Mouse (Mus musculus) midbrain, embryonic 13.5 days (tissue): Measurements from ENCODE around the gene Gm20605. TPM values are rescaled to one million over a fixed set of nuclear protein-coding genes. Genes with fewer than 3 reads are reported as not detected.

Experiments used
- ATAC-seq: fragments of 200-750 bp; cut with Nextera tagmentation; 2 replicates; pipeline ENCODE4 v1.8.0; 2017; ENCODE audit warnings: mild to moderate bottlenecking, moderate TSS enrichment, moderate library complexity
- H3K27ac ChIP-seq: fragments of 300-500 bp; sonication (generic); 2 replicates; pipeline ENCODE4 v1.5.1; 2015; ENCODE audit warnings: inconsistent platforms, mild to moderate bottlenecking, moderate library complexity
- H3K27me3 ChIP-seq: fragments of 300-500 bp; sonication (generic); 2 replicates; pipeline ENCODE4 v1.6.1; 2015; ENCODE audit warnings: mild to moderate bottlenecking, inconsistent platforms
- H3K36me3 ChIP-seq: fragments of 300-500 bp; sonication (generic); 2 replicates; pipeline ENCODE4 v1.6.1; 2015; ENCODE audit warnings: mild to moderate bottlenecking, inconsistent platforms
- H3K4me1 ChIP-seq: fragments of 300-500 bp; sonication (generic); replicated peaks from 2 replicates; pipeline ENCODE4 v1.6.1; 2015; ENCODE audit warnings: inconsistent platforms
- H3K4me2 ChIP-seq: fragments of 300-500 bp; sonication (generic); replicated peaks from 2 replicates; pipeline ENCODE4 v1.6.1; 2015; ENCODE audit warnings: moderate library complexity, mild to moderate bottlenecking, inconsistent platforms
- H3K4me3 ChIP-seq: fragments of 300-500 bp; sonication (generic); replicated peaks from 2 replicates; pipeline ENCODE4 v1.5.1; 2015; ENCODE audit warnings: mild to moderate bottlenecking, inconsistent platforms
- H3K9ac ChIP-seq: fragments of 300-500 bp; sonication (generic); replicated peaks from 2 replicates; pipeline ENCODE4 v1.6.1; 2015; ENCODE audit warnings: mild to moderate bottlenecking, inconsistent platforms
- H3K9me3 ChIP-seq: fragments of 300-500 bp; sonication (generic); 2 replicates; pipeline ENCODE4 v1.6.1; 2016; ENCODE audit warnings: mild to moderate bottlenecking, inconsistent platforms
- WGBS: fragments of 180-500 bp; shearing (Covaris S2); methylation state at CpG from one replicate; pipeline ENCODE4 v1.1.7; 2015; 5-methylcytosine and 5-hydroxymethylcytosine counted together
- polyA plus RNA-seq: library from polyadenylated mRNA; unstranded; fragments of >200 nt; fragmentation: Nextera tagmentation; extraction: Ambion mirVana; gene quantifications from 2 replicates; pipeline ENCODE4 v1.2.1, GENCODE M21; 2015

Gm20605 gene
- polyA plus RNA-seq, 1 experiment from 2014 or later = 9.2 TPM

- Histone ChIP-seq H3K9me3 (no peaks in the 10 kb centered on the region), H3K9ac (no peak overlapping the region), H3K36me3 (peaks cover 72% of the 10 kb centered on the region), H3K4me3 (no peak overlapping the region), H3K4me1 (no peaks in the 10 kb centered on the region), H3K27me3 (no peaks in the 10 kb centered on the region), H3K4me2 (no peak overlapping the region), H3K27ac (no peak overlapping the region)
- no peak for ATAC-seq
- WGBS = 92% methylated on average over 6 of the region's 6 CpGs
These were observed 31.2 kb downstream of the Gm20605 start for GRCm38 (mm10) chr5:137660064-137660688.

GRCm38 (mm10) chr5:137663057-137663456 lies 34.1 kb downstream of the Gm20605 start:
- Histone ChIP-seq H3K4me2 (no peak overlapping the region), H3K4me3 (no peak overlapping the region), H3K27me3 (no peaks in the 10 kb centered on the region), H3K9me3 (no peaks in the 10 kb centered on the region), H3K9ac (no peak overlapping the region), H3K4me1 (no peaks in the 10 kb centered on the region), H3K36me3 (peaks cover 85% of the 10 kb centered on the region), H3K27ac (no peak overlapping the region)
- WGBS = 83% methylated on average over 9 of the region's 9 CpGs
- no peak for ATAC-seq

DNA sequence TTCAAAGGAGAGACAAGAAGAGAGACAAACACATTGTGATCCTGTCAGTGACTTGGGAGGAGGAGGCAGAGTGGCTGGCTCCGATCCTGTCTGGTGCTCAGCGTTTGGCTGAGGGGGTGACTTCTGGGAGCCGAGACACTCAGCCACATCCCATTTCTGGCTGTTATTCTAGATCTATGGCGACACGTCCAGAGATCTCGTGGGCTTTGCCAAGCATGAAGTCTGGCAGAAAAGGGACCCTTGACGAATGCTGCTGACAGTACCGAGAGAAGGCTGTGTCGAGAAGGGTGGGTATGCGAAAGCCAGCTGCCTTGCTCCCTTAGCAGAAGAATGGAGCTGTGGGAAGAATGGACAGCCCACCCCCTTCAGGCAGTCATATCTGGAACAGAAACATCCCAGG lies 40.0 kb downstream of the Gm20605 start:
- WGBS = 76% methylated on average over 10 of the region's 10 CpGs
- no peak for ATAC-seq
- no peaks in the 10 kb centered on the region for H3K27me3 ChIP-seq
- no peaks in the 10 kb centered on the region for H3K9me3 ChIP-seq
- H3K9ac ChIP-seq = no peak overlapping the region
- no peak overlapping the region for H3K4me2 ChIP-seq
- peaks cover 32% of the 10 kb centered on the region for H3K36me3 ChIP-seq
- H3K27ac ChIP-seq = peak overlapping the region; percentile 25; the same call in 1 of the 2 replicates
- H3K4me1 ChIP-seq = peaks cover 15% of the 10 kb centered on the region
- H3K4me3 ChIP-seq = no peak overlapping the region

DNA sequence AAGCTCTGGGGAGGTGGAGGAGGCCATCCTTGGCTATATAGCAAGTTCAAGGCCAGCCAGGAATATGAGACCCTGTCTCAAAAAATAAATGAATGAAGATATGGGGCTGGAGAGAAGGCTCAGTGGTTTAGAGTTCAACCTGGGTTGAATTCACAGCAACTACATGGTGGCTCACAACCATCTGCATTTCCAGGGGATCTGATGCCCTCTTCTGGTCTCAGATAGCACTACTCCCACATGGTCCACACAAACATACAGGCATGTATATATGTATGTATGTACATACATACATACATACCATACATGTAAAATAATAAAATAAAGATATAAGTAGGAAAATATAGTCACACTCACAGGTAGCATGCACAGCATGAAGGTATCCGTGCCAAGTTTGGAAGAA lies 41.3 kb downstream of the Gm20605 start:
- 94% methylated on average over 1 of the region's 1 CpGs for WGBS
- no peak for ATAC-seq

GRCm38 (mm10) chr5:137671443-137672240 lies 42.7 kb downstream of the Gm20605 start:
- Histone ChIP-seq H3K36me3 (peaks cover 10% of the 10 kb centered on the region), H3K4me3 (no peak overlapping the region), H3K9me3 (no peaks in the 10 kb centered on the region), H3K27me3 (no peaks in the 10 kb centered on the region), H3K27ac (0 out of 2 replicates have a peak overlapping the region, but pooled peaks have one; percentile 25), H3K9ac (peak overlapping the region; percentile 45; the same call in 1 of the 2 replicates), H3K4me1 (peaks cover 15% of the 10 kb centered on the region), H3K4me2 (no peak overlapping the region)
- ATAC-seq = peak; percentile 30; the same call in 1 of the 2 replicates
- 56% methylated on average over 9 of the region's 9 CpGs for WGBS

More for the DNA sequence above, 41.3 kb downstream of the Gm20605 start:
- Histone ChIP-seq H3K9me3 (no peaks in the 10 kb centered on the region), H3K36me3 (peaks cover 21% of the 10 kb centered on the region), H3K4me2 (no peak overlapping the region), H3K4me1 (peaks cover 15% of the 10 kb centered on the region), H3K9ac (no peak overlapping the region), H3K4me3 (no peak overlapping the region), H3K27ac (no peak overlapping the region), H3K27me3 (no peaks in the 10 kb centered on the region)

GRCm38 (mm10) chr5:137672361-137672760 lies 43.4 kb downstream of the Gm20605 start:
- H3K4me1 ChIP-seq = peaks cover 15% of the 10 kb centered on the region
- no peak overlapping the region for H3K9ac ChIP-seq
- H3K4me3 ChIP-seq = no peak overlapping the region
- 87% methylated on average over 5 of the region's 5 CpGs for WGBS
- no peak for ATAC-seq
- peaks cover 3% of the 10 kb centered on the region; the same call in 1 of the 2 replicates for H3K36me3 ChIP-seq
- H3K9me3 ChIP-seq = no peaks in the 10 kb centered on the region
- no peak overlapping the region for H3K27ac ChIP-seq
- H3K4me2 ChIP-seq = no peak overlapping the region
- no peaks in the 10 kb centered on the region for H3K27me3 ChIP-seq

GRCm38 (mm10) chr5:137673015-137673414 lies 44.0 kb downstream of the Gm20605 start:
- H3K27ac ChIP-seq = no peak overlapping the region
- no peak overlapping the region for H3K4me3 ChIP-seq
- no peaks in the 10 kb centered on the region for H3K27me3 ChIP-seq
- H3K9ac ChIP-seq = no peak overlapping the region
- H3K4me1 ChIP-seq = peaks cover 15% of the 10 kb centered on the region
- WGBS = 92% methylated on average over 6 of the region's 6 CpGs
- H3K9me3 ChIP-seq = no peaks in the 10 kb centered on the region
- no peak for ATAC-seq
- H3K36me3 ChIP-seq = no peaks in the 10 kb centered on the region
- no peak overlapping the region for H3K4me2 ChIP-seq

DNA sequence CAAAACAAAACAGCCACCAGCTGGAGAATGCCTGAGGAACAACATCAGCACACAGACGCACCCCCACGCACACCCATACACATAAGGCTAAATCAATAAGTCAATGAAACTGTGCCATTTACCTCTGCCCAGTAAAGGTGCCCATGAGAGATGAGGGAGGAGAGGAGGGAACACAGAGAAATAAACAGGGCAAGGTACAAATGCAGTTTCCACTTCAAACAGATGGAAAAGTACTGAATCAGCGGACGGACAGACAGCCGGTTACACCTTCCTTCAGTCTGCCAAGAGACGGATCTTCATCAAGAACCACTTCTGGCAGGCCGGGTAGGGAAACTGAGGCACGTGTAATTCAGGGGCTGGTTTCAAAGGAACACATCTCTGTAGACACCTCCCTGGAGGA lies 45.8 kb downstream of the Gm20605 start:
- no peak overlapping the region for H3K4me2 ChIP-seq
- H3K27me3 ChIP-seq = no peaks in the 10 kb centered on the region
- 94% methylated on average over 8 of the region's 8 CpGs for WGBS
- no peak for ATAC-seq
- H3K9me3 ChIP-seq = no peaks in the 10 kb centered on the region
- H3K4me1 ChIP-seq = peaks cover 12% of the 10 kb centered on the region
- H3K27ac ChIP-seq = no peak overlapping the region
- no peaks in the 10 kb centered on the region for H3K36me3 ChIP-seq
- no peak overlapping the region for H3K4me3 ChIP-seq
- H3K9ac ChIP-seq = no peak overlapping the region

DNA sequence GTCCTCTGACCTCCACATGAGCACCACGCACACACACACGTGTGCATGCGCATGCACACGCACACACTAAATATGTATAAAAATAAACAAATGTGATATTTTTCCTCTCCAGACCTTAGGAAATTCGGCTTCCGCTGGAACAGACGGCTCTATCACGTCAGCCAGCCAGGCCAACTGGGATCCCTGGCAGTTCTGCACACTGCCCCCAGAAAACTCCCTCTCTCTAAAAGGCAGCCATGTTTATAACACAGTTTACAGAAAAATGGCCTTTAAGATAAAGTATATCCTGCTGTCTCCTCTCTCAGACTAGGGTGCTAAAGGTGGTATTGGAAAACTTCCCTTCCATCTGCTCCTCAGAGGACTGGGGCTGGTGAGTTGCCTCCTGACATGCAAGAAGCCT lies 48.9 kb downstream of the Gm20605 start:
- H3K27me3 ChIP-seq = no peaks in the 10 kb centered on the region
- H3K9me3 ChIP-seq = no peaks in the 10 kb centered on the region
- 0 out of 2 replicates have a peak, but pooled peaks cover 8% of the 10 kb centered on the region for H3K36me3 ChIP-seq
- ATAC-seq = no peak
- no peak overlapping the region for H3K4me3 ChIP-seq
- no peak overlapping the region for H3K4me2 ChIP-seq
- WGBS = 94% methylated on average over 8 of the region's 8 CpGs
- no peak overlapping the region for H3K27ac ChIP-seq
- H3K4me1 ChIP-seq = peaks cover 9% of the 10 kb centered on the region
- no peak overlapping the region for H3K9ac ChIP-seq

- 83% methylated on average over 3 of the region's 3 CpGs for WGBS
- H3K9ac ChIP-seq = no peak overlapping the region
- peaks cover 18% of the 10 kb centered on the region for H3K4me1 ChIP-seq
- no peak for ATAC-seq
- no peak overlapping the region for H3K27ac ChIP-seq
- H3K36me3 ChIP-seq = 0 out of 2 replicates have a peak, but pooled peaks cover 8% of the 10 kb centered on the region
- no peaks in the 10 kb centered on the region for H3K9me3 ChIP-seq
- no peak overlapping the region for H3K4me2 ChIP-seq
- H3K27me3 ChIP-seq = no peaks in the 10 kb centered on the region
- no peak overlapping the region for H3K4me3 ChIP-seq
These were observed 49.8 kb downstream of the Gm20605 start for GRCm38 (mm10) chr5:137678736-137679135.

GRCm38 (mm10) chr5:137679726-137680125 lies 50.8 kb downstream of the Gm20605 start:
- H3K36me3 ChIP-seq = 0 out of 2 replicates have a peak, but pooled peaks cover 8% of the 10 kb centered on the region
- peaks cover 20% of the 10 kb centered on the region for H3K4me1 ChIP-seq
- no peak overlapping the region for H3K4me2 ChIP-seq
- 85% methylated on average over 4 of the region's 4 CpGs for WGBS
- no peak overlapping the region for H3K4me3 ChIP-seq
- H3K9ac ChIP-seq = no peak overlapping the region
- no peak overlapping the region for H3K27ac ChIP-seq
- no peaks in the 10 kb centered on the region for H3K9me3 ChIP-seq
- ATAC-seq = no peak
- H3K27me3 ChIP-seq = no peaks in the 10 kb centered on the region

GRCm38 (mm10) chr5:137682526-137682925 lies 53.6 kb downstream of the Gm20605 start:
- peaks cover 4% of the 10 kb centered on the region; the same call in 1 of the 2 replicates for H3K27me3 ChIP-seq
- no peaks in the 10 kb centered on the region for H3K9me3 ChIP-seq
- ATAC-seq = no peak
- 0 out of 2 replicates have a peak, but pooled peaks cover 8% of the 10 kb centered on the region for H3K36me3 ChIP-seq
- H3K4me2 ChIP-seq = peak overlapping the region; percentile 74
- whole genome bisulfite sequencing = 73% methylated on average over 6 of the region's 6 CpGs
- H3K9ac ChIP-seq = peak overlapping the region; percentile 28; the same call in 1 of the 2 replicates
- H3K4me3 ChIP-seq = 0 out of 2 replicates have a peak overlapping the region, but pooled peaks have one; percentile 5
- peaks cover 22% of the 10 kb centered on the region for H3K4me1 ChIP-seq
- H3K27ac ChIP-seq = no peak overlapping the region
